Mouse (Mus musculus): ENCODE results near the gene Gck.

Gck gene

DNA sequence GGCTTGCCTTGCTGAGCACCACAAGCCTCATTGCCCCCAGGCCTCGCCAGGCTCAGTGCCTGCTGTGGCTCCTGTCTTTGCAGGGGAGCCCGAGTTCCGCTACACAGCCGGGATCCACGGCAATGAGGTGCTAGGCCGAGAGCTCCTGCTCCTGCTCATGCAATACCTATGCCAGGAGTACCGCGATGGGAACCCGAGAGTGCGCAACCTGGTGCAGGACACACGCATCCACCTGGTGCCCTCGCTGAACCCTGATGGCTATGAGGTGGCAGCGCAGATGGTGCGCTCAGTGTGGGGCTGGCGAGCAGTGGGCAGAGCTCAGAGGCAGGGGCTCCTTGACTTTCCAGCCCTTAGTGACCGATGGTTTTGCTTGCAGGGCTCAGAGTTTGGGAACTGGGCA is 80.5 kb downstream of the Gck start:
- no peak for DNase-seq

DNA sequence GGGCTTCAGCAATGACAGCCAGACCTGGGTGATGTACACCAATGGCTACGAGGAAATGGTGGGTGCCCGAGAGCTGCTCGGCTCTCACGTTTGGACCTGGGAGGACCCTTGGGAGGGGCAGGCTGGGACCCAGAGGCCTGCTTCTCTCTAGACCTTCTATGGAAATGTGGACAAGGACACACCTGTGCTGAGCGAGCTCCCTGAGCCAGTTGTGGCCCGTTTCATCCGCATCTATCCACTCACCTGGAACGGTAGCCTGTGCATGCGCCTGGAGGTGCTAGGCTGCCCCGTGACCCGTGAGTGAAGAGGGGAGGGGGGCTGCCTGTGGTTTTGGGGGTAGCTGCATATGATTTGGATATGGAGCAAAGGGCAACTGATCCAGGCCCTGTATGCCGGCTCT is 81.6 kb downstream of the Gck start:
- peak; percentile 53 for DNase-seq

DNA sequence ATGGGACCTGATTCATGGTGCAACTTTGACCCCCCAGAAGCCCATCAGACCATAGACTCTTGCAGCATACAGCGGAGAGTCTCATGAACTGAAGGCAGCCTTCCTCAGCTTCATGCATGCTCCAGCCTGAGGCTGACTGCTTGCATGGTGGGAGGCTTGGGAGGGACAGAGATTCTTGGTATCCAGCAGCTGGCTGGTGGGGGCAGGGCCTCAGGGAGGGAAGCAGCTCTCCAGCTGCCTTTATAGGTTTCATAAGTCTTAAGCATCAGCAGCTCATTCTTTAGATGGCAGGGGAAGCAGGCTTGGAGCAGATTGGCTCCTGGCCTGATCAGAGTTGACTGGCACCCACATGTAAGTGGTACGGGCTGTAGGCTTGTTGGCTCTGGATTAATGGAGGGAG is 82.7 kb downstream of the Gck start:
- DNase-seq = no peak

DNA sequence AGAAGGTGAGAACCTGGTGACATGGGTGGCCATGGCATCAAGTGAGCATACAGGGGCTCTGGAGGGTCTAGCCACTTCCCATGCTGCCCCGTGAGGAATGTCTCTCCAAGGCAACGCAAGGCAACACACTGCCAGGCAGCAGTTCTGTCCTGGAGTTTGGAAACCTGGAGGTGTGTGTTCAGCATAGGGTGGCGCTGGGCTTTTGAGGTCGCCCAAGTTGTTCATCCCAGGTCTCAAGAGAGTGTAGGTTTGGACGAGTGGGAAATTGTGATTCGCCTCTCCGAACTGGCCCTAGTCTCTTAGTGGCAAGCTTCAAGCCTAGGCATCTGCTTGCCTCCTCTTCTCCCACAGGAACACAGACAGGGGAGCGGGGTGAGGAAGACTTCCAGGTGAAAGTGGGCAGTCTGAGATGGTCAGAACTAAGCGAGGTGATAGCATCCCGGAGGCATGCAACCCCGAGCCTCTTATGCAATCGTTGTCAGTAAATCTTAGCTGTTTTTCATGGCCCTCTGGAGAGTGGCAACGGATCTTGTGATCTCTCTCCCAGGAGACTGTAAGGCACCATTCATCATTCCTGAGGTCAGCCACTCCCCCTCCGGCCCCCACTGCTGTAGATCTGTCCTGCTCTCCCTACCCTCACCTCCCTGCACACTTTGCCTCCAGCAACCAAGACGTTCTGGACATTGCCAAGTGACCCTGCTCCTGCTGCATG is 87.3 kb downstream of the Gck start:
- peak; percentile 77 for DNase-seq

DNA sequence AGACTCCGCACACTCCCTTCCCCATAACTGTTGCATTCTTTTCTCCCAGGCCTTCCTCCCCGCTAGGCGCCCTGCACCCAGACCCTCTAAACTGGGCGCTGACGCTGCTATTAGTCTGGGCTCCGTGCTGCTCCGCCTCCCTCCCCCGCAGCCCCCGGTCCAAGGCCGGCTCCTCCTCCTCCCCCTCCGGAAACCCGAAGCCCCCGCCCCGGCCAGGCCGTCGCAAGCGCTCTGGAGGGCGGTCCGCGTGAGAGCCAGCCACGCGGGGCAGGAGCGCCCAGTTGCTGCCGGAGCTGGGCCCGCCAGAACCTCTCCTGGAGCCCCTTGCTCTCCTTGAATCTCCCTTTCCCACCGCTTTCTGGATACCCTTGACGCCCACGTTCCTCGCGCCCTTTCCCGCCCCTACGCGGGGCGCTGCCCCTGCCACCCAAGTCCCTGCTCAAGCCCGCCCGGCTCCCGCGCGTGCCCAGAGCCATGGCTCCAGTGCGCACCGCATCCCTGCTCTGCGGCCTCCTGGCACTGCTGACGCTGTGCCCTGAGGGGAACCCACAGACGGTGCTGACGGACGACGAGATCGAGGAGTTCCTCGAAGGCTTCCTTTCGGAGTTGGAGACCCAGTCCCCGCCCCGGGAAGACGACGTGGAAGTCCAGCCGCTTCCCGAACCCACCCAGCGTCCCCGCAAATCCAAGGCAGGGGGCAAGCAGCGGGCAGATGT is 88.0 kb downstream of the Gck start, which contains the start of gene Aebp1:
TSS of gene Aebp1 (plus strand) at position 270 of the 716 bp plus-strand sequence.
- DNase-seq = peak; percentile 43

DNA sequence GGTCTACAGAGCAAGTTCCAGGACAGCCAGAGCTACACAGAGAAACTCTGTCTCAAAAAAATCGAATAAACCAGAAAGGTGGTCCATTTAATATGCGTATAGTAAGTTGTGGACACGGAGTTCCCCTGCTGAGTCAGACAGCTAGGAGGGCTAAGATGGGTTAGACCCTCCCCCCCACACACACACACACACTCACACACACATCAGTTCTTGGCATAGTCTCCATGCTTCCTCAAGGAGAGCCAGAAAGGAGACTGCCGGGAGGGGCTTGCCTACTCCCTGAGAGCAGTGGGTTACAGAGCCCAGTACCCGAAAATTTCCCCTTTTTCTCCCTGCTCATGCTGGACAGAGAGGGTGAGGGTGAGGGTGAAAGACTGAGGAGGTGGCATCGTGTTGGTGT is 89.2 kb downstream of the Gck start:
- no peak for DNase-seq

DNA sequence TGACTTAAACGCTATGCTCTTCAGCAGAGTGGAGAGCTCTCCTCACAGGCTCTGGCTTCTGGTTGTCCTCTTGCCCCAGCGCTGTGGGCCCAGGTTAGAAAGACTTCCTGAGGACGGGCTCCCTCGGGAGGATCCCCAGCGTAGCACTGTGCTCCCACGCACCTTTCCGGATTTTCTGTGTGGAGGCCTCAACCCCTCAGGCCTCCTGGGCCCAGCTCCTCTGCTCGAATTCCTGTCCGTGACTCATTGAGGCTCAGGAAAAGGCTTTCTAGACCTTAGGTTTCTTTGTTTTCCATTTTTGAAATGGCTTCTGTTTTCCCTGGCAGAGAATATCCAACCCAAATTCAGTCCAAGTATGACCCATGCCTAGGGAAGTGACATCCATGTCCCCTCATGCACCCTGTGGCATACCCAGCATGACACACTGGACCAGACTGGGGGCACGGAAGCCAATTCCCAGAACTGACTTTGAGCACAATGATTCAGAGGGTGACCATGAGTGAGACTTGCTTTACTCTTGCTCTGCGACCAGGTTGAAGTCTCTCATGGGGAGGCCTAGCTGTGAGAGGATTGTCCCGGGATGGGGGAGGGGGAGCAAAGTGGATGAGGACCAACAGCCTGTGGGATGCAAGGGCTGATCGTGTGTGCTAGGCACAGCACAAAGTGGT is 89.9 kb downstream of the Gck start:
- no peak for DNase-seq

DNA sequence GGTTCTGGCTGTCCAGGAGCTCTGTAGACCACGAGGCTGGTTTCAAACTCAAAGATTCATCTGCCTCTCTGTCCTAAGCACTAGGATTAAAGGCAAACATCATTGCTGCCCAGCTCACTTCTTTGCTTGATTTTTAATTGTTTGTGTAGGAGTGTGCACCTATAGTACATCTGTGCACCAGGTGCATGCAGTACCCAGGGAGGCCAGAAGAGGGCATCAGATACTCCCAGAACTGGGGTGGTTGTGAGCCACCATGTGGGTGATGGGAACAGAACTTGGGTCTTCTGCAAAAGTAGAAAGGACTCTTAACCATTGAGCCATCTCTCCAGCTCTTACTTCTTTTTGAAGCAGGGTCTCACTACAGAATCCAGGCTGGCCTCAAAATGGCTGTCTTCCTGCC is 91.2 kb downstream of the Gck start:
- DNase-seq = no peak

DNA sequence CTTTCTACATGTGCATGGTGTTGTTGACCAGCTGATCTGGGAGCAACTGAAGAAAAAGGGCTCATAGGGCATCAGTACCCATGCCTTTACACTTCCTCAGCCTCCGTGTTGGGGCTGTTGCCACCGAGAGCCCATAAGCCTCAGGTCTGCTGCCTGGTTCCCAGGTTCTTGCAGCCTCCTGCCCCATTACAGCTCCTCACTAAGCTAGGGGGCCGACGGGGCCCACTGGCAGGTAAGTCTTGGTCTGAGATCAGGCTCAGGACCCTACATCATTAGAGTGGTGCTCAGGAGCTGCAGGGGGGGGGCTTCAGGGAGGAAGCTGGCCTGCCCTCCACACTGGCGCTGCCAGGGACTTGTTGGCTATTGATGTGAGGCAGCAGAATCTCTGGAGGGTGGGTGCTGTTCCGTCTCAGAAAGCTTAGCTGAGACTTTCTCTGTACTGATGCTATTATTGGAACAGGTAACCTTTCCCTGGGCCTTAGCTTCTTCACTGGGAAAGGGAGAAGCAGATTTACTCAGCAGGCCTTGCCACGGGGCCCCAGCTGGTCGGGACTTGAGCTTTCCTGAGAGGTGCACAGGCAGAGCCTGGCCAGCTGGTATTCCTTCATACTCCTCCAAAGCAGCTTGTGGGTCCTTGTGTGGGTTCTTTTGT is 93.3 kb downstream of the Gck start:
- DNase-seq = no peak

DNA sequence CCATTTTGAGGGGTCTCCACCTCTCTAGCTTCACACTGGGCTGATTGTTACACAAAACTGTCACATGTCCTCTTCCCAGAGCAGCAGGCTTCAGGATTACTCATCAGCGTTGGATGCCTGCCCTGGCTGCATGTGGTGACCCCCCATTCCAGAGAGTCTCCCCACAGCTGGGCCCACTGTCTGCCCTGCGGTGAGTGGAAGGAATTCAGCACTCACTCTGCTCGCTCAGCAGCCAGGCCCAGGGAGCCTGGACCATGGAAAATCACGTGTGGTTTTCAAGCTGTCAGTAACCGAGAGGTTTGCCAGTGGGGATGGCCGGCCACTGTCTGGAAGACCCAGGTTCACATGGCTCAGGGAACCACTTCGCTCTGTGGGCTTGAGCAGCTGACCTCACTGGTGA is 94.0 kb downstream of the Gck start:
- peak; percentile 25 for DNase-seq

DNA sequence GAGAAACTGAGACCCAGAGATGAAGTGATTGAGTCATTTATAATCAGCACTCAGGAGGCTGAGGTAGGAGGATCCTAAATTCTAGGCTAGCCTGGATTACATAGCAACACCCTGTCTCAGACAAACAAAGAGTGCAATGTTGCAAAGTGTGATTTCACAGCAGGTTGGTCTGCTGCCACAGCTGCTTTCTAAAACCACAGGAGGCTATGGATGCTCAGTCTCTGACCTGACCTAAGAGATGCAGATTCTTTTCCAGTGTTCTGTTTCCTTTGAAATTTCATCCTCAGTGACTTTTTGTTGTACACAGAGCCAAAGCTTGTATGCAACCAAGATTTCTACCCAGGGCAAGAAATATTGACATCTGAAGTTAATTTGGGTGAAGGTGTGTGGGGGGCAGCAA is 94.4 kb downstream of the Gck start:
- DNase-seq = no peak

DNA sequence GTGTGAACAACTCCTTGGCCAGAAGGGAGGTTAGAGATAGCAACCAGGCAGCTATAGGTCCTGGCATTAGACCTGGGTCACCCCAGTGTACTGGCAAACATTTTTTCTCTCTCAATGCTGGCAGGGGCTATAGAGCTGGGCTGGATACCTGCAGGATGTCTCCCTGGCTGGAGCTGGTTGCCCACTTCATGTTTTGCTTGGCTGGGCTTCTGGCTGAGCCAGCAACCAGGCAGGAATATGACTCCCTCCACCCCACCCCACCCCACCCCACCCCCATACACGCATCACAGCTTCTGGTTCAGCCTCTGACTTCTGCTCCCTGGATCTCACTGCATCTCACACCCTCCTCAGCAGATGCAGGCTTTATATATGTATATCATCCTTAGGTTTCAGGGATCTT is 97.6 kb downstream of the Gck start:
- DNase-seq = no peak

DNA sequence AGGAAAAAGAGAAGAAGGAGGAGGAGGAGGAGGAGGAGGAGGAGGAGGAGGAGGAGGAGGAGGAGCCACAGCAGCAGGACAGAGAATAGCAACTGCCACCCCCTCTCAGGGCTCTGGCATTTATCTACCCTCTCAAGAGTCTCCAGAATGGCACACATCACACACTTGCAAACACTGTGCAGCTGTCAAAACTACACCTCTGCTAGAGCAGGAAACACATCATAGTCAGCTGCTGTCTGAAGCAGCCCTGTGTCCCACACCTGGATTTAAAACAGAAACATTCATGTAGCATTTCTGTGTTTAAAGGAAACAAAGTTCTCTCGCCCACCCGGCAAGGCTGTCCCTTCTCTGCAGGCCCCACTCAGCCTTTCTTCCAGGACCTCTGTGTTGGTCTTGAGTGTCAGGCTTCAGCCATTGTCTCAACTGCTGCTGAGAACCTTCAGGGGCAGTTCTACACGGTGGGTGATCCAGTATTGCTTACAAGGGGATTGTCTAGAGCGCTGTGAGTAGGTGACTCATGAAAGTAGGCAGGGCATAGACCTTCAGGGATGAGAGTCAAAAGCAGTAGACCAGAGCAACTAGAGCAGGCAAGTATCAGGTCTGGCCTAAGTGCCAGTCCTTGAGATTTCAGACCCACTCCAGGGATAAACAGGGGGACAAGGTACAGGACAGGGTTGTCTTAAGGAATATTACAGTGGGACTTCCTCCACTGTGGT is 98.7 kb downstream of the Gck start:
- DNase-seq = no peak
